Mouse (Mus musculus): ENCODE measurements at regions not wholly inside any gene's neighbourhood (a gene's known extent, or its start where the extent isn't known, plus 50 kb on each side); places are given as distances from the start of the nearest gene placed in this dataset.

GRCm38 (mm10) chr11:44330851-44331773 is 68.8 kb upstream of the Il12b start:
- DNase-seq (ENCODE audit: low spot score in 2 of 2) = peak; percentile 24 to 69

GRCm38 (mm10) chr11:44331774-44332129 is 68.1 kb upstream of the Il12b start:
- DNase-seq (ENCODE audit: low spot score in 2 of 2) = no peak

DNA sequence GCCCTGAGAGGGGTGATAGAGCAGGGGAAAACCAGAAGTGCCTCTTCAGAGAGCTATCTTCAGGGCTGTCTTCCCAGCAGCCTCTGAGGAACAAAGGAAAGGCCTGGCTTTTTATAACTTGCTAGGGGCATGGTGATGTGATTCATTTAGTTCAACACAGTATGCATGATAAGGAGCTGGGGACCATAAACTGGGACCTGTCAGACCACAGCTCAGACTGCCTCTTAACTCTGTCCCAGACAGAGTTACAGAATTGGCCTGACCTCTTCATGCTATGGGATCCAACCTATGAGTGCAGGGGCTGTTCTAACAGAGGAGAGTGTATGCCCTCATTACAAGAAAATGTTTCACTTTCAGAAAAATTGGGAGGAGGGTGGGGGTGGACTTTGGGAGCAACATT is 59.3 kb upstream of the Il12b start:
- no peak for DNase-seq (ENCODE audit: low spot score in 2 of 2)

- no peak for DNase-seq (ENCODE audit: low spot score in 2 of 2)
These were observed 51.6 kb upstream of the Il12b start for GRCm38 (mm10) chr11:44348308-44348707.

DNA sequence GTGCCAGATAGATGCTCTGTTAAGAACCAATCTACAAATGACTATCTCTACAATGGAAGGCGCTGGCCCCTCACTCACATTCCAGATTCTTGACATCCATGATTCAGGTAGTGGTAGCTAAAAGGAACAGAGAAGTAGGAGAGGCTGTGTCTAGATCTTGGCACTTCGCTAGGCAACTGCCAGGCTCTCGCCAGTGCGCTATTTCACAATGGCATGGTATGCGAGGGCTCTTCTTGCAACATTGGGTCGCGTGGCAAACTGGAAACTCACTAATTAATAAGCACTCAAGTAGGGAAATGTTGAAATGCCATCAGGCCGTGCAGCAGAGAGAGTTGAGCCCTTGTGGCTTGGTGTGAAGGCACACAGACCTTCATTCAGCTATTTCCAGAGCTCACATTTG is 50.3 kb upstream of the Il12b start:
- DNase-seq (ENCODE audit: low spot score in 2 of 2) = no peak
